Mouse (Mus musculus) adrenal gland, postnatal 14 days (tissue): ENCODE results near the gene Prdm4. TPM values are rescaled to one million over a fixed set of nuclear protein-coding genes. Genes with fewer than 3 reads are reported as not detected.

Source experiments
- DNase-seq: peaks from one replicate; pipeline ENCODE4 v3.0.0; 2021; ENCODE audit warnings: mixed read lengths
- long read RNA-seq, 2 experiments: library from polyadenylated mRNA; stranded (forward); transcript quantifications; one replicate each; pipeline ENCODE4 v2.0.0; 2021
- total RNA-seq: library from RNA; stranded (reverse); gene quantifications from 2 replicates; pipeline ENCODE4 v1.2.3, GENCODE M21; 2021

The Prdm4 gene
- total RNA-seq, result 14.8 and 16.2 TPM in 2 replicates
- long read RNA-seq, experiment 1, transcript Prdm4-201 (12 exons, 3,877 nt), result major isoform, 7 of 15 reads
- long read RNA-seq, experiment 1, partial matches to known transcripts, result 2 of 15 reads
- long read RNA-seq, experiment 1, other reads (novel, unspliced or antisense), result 4 of 15 reads
- long read RNA-seq, experiment 2, partial matches to known transcripts, result 1 of 14 reads
- long read RNA-seq, experiment 2, other reads (novel, unspliced or antisense), result 7 of 14 reads

DNA sequence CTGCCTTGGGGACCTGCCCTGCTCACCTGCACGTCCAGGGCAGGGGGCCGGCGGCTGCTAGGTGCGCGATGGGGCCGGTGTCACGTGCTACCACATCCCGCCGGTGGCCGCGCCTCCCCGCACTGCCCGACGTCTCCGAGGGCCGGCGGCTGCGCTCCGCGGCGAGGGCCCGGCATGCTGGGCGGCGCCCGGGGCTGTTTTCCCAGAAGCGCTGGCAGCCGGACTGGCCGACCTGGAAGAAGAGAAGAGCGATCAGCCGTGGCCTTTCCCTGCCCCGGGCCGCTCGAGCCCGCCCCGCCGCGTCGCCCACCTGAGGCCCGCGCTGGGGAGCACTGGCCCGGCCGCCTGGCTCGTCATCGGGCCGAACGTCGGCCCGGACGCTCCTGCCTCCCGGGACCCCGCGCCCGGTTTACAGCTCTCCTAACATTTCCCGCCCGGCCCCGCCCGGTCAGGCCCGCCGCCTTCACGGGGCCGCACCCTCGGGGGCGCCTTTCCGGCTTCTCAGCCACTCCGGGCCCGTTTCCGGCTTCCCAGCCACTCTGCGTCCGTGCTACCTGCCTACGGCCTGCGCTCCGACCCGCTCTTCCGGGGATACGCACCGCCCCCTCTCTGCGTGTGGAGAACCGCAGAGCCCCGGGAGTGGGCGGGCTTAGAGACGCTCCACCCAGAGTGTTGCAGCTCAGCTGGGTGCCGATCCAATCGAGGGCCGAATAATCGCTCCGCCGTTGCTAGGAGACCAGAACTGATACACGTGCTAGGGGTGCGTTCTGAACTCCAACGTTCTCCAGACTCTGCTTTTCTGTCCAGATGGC is at the start of gene Prdm4:
TSS of gene Prdm4 (minus strand) at position 645 of the 812 bp plus-strand sequence.
- DNase-seq, result peak; percentile 99

DNA sequence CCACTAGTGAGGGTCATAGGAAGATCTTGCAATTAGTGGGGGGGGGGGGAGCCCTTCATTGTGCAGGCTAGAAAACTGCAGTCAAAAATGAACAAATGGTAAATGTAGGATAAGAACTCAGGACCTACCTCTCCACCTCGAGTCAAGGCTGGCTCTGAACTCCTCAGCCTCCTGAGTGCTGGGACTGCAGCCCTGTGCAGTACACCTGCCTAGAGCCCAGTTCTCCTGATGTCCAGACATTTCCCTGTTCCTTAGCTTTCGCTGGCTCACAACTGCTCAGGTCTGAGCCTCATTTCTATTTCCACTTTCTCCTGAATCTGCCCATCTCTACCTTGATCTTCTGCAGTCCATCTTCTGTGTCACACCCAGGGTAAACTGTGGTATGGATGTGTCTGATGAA is 49.5 kb upstream of the Prdm4 start:
- no peak for DNase-seq

DNA sequence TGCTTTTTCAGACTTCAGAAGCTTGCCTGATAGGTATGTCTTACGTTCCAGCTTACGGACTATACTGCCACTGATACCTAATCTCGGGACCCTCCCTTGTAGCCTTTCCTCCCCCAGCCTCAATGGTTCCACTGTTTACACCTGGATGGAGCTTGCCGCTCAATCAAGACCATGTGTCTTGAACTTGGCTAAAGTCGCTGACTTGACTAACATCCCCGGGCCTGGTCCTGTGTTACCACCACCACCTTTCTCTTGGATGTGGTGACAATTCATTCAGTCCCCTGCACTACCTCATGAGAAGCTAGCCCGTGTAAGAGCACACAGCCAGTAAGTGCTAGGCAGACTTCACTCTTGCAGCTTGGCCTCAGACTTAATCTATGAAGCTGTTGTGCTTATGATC is 47.4 kb upstream of the Prdm4 start:
- DNase-seq, result no peak

DNA sequence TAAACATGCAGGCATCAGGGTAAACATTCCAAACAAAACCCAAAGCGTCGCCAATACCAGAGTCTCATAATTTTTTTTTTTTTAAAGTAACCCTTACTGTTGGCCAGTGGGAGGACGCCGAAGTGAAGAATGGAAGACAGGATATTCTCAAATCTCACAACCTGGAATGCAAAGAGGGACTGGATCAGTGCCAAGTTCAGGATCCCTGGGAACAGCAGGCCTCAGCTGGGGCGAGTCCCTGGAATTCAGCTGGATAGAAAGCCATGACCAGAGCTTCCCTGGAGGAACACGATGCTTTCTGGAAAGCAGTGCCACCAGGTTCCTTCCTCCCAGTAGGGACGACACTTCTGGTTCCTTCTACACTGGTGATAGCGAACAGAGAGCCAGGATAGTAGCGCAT is 46.0 kb upstream of the Prdm4 start:
- no peak for DNase-seq

DNA sequence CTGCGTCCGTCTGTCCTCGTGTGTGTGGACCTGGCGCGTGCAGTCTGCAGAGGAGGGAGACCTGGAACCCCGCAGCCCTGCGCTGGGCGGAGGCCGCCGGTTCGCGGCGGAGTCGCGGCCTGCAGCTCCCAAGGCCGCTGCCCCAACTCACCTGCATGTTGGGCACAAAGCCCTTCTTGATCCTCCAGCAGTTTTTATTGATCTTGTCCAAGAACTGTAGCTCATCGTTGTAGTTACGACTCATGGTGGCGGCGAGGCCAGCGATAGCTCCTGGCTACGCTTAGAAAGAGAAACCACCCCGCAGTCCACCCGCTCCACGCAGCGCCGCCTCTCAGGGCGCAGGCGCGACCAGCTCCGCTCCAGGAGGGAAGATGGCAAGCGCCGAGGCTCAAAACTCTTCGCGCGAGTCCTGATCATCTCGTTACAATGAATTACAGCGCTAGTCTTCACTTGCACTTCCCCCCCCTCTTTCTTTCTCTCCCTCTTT is 40.6 kb upstream of the Prdm4 start, which contains the start of gene Rtcb:
TSS of gene Rtcb (minus strand) at position 360 of the 487 bp plus-strand sequence.
- DNase-seq, result peak; percentile 98

DNA sequence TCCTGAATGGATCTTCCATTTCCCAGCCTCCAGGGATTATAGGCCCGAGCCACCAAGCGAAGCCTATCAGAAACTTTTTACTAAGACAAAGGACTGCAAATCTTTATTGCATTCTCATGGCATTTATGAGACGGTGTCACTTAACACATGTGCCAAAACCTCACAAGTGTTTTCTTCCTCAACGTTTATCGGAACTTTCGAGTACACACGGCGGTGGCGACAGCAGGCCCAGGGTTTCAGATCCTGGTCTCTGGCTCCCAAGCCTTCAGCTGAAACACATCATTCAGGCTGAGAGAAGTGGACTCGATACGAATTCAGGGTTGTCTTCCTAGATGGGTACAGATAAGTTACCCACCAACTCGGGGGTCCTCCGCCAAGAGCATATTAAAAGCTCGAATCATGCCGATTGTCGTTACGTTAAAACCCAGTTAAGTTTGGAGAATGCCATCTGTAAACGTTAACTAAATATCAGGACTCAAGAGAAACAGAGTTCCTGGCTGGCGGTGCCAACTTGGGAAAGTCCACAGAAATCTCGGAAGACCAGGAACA is 40.0 kb upstream of the Prdm4 start:
- DNase-seq, result no peak

DNA sequence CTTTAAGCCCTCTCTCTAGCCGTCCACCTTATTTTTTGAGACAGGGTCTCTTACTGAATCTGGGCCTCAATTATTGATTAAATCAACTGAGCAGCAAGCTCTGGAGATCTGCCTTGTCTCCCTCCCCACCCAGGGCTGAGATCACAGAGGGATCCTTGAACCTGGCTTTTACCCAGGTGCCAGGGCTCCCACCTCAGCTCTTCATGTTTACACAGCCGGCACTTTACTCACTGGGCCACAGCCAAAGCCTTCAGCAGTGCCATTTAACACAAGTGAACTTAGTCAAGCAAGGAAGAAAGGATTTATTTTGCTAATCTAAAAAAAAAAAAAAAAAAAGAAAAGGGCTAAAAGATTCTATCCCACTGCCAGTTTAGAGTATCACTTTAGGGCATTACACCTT is 37.5 kb upstream of the Prdm4 start:
- no peak for DNase-seq

DNA sequence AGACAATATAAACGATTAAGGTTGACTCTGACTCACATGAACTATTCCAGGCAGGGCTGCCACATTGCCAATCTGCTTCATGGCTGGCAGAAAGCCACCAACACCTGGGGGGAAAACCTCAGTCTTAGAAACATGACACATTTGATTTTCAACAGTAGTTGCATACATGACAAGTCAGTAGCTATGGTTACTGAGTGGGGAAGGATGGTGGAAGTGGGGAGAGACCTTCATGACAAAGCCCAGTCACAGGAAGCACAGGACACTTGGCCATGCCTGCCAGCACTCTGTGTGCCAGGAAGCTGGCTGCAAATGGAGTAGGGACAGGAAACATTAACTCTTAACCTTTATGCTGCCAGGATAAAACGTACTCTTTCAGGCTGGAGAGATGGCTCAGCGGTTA is 36.5 kb upstream of the Prdm4 start:
- DNase-seq, result peak; percentile 52

DNA sequence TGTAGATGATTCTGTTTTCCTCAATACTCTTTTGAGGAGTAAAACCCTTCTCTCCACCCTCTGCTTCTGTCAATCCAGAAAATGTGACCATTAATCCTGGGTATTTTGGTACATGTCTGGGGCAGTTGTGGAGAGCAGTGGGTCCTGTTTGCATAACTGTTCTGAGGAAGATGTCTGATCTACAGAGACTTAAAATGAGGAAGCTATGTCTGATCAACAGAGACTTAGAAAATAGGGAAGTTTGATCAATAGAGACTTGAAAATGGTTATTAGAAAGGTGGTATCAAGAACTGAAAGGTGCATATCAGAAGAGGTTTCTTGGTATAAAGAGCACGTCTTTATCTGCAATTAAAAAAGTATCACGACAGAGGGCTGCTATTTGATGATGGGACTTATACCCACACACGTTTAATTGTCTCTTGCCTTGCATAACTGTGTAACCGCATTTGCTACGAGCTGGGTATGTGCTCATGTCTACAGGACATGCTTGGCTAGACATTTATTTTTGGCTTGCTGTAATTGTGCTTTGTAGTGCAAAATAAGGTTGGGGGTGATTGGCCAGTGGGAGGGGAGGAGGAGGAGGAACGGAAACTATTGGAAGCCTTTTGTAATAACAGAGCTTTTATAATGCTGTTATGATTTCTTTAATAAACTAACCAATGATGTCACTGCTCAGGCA is 35.0 kb upstream of the Prdm4 start:
- no peak for DNase-seq

DNA sequence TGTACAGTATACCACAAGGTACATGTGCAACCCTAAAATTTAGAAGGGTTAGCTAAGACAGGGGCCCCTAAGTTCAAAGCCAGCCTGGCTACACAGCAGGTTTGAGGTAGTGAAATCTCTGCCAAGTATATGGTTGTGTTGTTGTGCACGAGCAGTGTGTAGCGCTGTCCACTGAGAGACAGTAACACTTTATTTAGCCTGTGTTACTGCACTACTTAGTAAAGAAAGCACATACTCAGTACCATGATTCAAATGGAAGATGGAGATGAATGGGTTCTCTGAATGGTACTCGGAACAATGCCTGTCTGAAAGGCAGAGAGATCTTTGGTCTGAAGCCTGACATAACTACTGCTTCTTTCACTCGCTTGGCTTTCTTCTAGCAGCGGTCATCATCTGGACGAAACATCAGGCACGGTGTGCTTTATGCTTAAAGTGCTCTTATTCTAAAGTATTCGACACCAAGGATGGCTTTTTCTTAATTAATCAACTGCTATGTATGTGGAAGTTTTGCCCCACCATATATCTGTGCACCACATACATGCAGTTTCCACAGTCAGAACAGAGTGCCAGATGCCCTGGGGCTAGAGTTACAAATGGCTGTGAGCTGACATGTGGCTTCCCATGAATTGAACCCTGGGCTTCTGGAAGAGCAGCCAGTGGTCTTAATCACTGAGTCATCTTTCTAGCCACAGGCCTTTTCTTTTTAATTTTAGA is 31.7 kb upstream of the Prdm4 start:
- no peak for DNase-seq

DNA sequence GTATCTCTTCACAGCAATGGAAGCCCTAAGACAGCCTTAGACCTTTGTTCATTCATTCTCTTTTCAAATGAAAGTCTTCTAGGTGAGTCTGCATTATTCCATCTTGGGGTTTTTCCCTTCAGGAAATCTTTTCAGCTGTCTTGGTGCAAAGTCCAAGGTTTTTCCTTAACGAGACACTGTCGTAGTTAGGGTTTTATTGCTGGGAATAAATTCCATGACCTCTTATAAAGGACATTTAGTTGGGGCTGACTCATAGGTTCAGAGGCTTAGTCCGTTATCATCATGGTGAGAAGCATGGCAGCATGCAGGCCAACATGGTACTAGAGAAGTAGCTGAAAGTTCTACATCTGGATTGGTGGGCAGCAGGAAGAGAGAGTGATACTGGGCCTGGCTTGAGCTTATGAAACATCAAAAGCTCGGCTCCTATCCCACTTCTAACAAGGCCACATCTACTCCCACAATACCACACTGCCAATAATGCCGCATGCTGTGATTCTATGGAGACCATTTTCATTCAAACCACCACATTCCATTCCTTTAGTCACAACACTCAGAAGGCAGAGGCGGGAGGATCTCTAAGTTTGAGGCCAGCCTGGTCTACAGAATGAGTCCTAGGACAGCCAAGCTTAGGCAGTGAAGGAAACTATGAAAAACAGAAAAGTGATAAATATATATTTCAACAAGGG is 19.5 kb upstream of the Prdm4 start:
- no peak for DNase-seq

DNA sequence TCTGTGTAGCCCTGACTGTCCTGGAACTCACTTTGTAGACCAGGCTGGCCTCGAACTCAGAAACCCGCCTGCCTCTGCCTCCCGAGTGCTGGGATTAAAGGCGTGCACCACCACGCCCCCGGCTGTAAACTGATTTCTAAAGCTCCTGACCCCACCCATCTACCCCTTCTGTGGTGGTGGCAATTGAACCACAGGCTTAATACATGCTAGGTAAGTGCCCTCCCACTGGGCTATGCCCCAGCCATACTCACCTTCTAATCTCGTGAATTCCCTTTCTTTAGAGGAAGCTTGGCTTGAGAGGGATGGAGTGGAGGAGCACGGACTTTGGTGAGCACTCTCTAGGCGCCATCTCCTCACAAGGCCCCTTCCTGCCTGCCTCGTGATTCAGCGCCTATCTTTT is 13.0 kb upstream of the Prdm4 start:
- no peak for DNase-seq

DNA sequence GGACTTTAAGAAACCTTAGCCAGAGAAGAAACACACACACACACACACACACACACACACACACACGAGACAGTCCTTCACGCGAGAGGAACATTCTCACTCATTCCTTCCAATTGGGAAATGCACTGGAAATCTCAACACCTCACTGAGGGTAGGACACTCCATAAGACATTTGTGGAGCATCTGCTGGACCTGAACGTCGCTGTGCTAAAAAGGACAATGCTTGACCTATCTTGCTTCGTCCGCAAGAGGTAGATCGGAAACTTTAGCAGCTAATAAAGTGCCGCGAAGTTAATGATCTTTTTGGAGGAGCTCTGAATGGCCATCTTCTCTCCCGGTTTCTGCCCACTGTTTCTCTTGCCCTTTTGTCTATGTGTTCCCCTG is 12.3 kb upstream of the Prdm4 start:
- DNase-seq, result no peak

DNA sequence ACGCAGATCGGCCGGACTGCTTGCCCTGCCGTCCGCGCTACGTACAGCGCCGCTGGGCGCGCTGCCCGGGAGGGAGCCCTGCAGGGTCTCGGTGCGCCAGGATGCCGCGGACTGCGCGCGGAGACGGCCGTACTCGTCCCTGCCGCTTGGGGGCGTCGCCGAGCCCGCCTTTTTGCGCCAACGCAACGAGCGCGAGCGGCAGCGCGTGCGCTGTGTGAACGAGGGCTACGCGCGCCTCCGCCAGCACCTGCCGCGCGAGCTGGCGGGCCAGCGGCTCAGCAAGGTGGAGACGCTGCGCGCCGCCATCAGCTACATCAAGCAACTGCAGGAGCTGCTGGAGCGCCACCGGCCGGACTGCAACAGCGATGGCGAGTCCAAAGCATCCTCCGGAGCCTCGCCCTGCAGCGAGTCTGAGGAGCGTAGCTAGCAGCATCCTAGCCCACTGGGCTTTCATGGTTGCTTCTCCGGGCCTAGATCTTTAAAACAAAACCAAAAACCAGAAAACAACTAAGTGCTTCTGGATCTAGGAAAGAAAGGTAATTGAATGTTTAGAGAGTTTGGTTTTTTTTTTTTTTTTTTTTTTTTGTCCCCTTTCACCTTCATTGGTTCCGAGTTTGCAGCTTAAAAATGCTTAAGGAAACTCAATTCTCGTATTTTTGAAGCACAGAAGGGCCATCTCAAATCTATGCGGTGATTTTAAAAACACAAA is 11.7 kb upstream of the Prdm4 start:
- DNase-seq, result peak; percentile 74

DNA sequence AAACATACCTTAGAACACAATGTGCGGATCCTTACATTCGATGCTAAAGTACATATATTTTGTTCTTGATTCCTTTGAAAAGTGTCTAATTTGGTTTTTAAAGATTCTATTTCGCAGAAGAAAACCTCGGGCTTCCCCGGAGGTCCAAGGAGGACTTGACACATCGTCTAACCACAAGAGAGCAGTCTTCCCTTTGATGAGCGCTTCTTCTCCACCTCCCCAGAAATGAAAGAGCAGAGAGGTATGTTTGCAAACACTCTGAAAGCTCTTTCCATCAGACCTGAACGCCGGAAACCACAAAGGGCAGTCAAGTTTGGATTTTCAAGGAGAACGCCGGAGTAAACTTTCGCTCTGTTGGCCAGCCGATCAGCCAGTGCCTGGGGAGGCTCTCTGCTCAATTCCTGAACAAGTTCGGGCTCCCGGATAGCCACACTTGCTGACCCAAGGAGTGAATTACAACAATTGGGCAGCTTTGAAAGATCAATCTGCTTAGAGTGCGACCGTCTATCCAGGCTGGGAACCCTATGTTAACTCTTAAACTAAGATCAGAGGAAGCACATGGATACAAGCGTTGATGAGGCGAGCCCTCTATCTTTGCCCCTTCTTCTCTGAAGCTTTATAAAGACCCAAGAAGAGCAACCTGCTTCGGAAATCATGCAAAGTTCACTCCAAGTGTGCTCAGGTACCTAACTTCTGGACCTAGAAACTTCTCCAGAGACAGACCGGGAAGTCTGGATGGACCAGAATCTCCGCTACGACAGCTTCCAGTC is 10.9 kb upstream of the Prdm4 start, which contains the start of gene Ascl4:
TSS of gene Ascl4 (plus strand) at position 6 of the 770 bp plus-strand sequence.
- peak; percentile 27 for DNase-seq

DNA sequence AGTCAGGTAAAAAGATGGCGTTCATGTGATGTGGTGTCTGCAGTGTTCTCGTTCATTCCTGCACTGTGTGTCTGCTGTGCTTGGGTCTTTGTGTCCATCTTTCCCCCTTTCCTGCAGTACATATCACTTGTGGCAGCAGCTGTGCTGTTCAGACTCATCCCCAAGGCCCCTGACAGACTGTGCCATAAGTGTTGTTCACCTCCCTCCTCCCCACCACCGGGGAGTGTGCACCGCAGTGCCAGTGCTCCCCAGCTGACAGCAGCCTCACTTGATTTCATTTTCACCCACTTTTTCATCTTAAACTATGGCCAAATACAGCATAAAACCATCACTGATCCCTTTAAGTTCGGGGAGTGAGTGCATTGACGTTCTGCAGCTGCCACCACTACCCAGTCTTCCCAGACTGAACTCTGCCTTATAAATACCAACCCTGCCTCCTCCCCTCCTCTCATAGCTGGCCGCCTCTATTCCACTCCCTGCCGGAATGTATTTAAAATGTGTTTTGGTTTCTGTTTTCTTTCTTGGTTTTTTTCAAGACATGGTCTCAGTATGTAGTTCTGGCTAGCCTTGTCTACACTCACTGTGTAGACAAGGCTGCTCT is 37.0 kb downstream of the Prdm4 start:
- DNase-seq, result no peak

DNA sequence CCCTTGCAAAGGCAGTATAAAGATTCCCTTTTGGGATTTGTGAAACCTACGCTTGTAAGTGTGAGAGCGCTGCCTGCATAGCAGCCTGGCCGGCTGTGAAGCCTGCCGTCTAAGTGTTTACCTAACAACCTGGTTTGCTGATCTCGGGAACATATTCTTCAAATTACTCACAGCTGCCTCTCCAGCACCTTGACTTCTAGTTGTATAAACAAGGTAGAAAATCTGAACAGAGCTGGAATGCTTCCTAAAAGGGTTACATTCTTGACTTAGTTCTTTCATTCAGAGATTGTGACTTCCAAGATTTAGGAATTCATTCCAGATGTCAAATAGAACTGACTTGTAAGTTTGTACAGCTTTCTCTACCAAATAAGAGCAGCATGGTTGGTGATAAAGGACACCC is 41.1 kb downstream of the Prdm4 start:
- DNase-seq, result no peak

DNA sequence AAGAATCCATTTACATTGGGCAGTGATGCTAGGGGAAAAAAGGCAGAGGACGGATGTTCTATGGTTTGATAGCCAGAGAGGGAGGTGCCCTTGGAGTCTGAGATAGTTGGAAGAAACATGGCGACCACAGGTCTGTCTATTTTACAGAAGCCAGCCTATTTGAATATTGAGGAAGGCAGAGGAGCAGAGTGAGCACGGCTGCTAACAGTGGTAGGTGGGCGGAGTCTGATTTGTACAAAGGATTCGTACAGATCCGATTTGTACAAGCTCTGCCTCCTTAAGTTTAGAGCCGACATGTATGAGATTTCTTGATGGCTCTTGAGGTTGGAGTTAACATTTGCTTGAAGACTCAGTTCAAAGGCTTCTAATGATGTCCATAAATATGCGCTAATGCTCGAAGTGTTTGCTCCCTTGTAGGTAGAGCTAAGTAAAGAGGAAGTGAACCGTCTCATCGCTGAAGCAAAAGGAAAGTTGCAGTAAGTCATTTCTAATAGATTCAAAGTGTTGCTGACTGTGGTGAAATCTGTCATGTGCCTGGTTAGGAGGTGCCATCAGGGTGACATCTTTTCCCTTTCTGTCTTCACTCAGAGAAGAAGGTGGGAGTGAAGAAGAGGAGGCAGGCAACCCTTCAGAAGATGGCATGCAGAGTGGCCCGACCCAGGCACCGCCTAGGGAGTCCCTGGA is 42.9 kb downstream of the Prdm4 start:
- no peak for DNase-seq

DNA sequence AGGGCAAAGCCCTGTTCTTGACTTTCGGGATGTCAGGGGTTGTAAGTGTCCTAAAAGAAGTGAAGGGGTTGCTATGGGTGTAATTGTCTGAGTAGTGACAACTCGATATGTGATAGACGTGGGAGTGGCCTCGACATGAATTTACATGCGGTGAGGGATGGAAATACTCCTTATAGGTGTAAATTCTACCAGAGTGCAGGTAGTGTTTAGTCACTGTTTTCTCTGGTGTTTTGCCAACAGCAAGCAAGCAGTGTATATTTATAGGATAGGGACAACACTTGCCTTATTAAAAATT is 44.5 kb downstream of the Prdm4 start:
- no peak for DNase-seq
